Mouse (Mus musculus): Measurements from ENCODE around the gene Tmem150a. TPM values are rescaled to one million over a fixed set of nuclear protein-coding genes. Genes with fewer than 3 reads are reported as not detected.

Gene Tmem150a
- total RNA-seq (2021), result 10 to 100 TPM in 1 of 2 experiments, 1 to 10 TPM in 1; 8.5 to 11.9 TPM

DNA sequence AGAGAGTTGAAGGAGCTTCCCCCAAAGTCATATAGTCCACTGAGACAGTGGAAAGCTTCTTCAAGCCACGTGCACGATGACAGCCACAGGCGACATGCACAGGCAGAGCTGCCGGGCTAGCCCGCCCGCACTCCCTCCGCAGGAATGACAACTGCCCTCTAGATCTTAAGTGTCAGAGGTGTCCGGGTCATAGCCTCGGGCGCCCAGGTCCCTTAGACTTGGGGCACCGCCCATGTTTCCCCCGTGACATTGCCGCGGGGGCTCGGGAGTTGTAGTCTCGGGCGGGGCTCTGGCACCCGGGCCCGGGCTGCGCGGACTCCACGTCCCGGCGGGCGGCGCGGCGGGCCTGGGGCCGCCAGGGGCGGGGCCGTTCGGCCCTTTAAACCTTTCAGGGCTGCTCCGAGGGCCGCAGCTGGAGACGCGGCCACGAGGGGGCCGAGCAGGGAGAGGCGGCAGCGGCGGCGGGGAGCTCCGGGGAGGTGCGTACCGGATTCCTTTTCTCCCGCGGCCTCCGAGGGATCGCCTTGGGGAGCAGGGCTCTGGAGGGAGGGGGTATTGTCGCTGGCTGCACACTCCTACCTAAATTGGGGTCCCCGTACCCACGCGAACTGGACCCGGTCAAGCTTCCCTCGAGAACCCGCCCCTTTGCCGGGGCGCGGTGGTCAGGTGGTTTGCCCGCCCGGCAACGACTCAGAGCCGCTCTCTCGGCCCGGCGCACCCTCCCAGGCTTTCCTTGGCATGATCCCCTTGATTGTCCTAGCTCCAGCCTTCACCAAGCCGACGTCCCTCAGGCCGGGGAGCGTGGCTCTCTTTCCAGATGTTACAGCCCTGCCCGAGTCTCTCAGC is at the start of gene Tmem150a:
Gene Tmem150a (plus strand): TSS at position 382 of the 846 bp plus-strand sequence.
- DNase-seq (ENCODE audit: extremely low spot score in 1 of 2, low spot score in 1 of 2), result peak; percentile 62 to 65

DNA sequence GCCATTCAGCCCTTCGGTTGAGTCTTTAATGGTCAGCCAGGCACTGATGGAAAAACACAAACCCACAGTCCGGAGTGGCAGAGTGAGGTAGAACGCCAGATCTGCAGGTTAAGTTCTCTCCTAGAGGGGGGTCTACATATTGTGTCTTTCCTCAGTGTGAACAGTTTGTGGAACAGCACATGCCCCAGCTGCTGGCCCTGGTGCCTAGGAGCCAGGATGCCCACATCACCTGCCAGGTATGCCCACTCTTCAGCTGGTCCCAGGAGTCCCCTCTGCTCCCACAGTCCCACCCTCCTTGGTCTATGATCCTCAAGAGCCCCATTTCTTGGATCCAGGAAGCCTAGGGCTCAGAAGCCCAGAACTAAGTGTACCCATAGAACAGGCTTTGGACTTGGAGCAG is 43.0 kb upstream of the Tmem150a start:
- DNase-seq (ENCODE audit: extremely low spot score in 1 of 2, low spot score in 1 of 2), result no peak

DNA sequence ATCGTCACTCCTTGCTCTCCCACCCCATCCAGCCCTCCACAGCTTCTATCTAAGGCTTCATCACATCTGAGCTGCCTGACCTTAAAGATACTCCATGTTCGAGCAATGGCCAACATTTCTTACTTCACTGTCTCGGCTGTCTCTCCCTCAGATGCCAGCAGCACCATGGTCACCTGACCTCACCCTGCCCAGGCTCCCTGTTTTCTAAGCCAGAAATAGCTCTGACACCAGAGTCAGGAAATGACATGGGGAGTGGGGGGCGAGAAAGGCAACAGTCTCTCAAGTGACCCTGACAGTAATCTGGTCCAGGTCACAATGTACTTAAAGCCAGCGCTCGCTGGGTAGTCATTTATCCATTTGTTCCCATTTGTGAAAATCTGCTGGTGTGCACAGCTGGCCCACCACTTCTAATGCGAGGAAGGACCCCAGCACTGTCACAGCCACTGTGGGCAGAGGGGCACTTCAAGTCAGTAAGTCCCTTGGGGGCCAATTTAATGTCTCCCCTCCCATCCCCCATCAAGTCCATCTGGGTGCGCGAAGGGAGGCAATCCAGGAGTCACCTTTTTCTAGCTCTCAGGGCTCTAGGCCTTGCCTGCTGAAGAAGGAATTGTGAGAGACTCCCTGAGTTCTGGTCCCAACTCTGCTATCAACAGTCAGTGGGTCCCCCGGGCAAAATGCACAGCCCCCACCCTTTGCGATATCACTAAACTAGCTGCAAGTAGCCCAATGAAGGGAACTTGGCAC is 42.0 kb upstream of the Tmem150a start:
- DNase-seq (ENCODE audit: extremely low spot score in 1 of 2, low spot score in 1 of 2), result no peak

DNA sequence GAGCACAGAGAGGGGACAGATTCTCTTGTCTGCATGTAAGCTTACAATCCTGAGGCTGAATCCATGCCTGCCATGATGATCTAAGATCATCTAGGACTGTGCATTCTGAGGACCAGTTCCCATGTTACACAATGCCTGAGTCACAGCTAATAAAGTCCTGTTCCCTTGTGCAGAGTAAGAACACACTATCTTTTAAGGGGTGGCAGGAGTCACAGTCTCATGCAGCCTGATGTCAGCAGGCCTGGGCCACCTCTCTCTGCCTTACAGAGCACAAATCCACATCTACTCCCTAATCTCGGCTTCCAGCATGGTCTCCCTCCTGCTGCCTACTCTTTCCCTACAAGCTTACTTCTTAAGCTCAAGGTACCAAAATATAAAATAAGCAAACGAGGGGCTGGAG is 39.9 kb upstream of the Tmem150a start:
- DNase-seq (ENCODE audit: extremely low spot score in 1 of 2, low spot score in 1 of 2), result no peak

DNA sequence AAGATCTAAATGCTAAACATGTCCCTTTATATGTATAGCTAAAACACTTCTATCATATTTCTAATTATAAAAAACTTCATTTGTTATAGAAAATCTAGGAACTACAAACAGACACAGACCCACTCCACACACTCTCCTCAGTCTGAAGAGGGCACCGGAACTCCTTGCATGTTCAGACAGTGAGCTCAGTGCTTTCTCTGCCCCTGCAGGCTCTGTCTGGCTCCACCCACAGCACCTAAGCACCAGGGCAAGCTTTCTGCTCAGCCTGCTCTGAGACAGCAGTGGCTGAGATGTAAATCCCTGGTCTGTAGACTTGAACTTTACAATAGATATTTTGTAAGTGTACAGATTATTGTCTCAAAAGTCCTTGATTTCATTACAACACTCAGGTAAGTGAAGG is 39.2 kb upstream of the Tmem150a start:
- DNase-seq (ENCODE audit: extremely low spot score in 1 of 2, low spot score in 1 of 2), result no peak

DNA sequence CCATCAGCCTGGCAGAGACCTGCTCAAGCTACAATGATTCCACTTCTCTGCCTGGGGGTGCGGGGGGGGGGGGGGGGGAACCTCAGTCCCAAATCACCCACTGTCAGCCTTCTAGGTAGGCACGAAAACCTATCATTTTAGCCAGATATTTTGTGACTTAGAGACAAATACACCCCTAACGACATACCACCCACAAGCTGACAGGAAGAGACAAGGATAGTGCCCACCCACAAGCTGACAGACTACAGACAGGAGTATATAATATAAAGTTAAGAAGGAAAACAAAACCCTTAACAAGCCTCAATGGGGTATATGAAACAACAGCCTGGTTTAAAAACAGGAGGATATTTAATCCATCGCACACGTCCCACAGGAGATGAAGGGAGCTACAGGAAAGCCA is 36.8 kb upstream of the Tmem150a start:
- no peak for DNase-seq (ENCODE audit: extremely low spot score in 1 of 2, low spot score in 1 of 2)

DNA sequence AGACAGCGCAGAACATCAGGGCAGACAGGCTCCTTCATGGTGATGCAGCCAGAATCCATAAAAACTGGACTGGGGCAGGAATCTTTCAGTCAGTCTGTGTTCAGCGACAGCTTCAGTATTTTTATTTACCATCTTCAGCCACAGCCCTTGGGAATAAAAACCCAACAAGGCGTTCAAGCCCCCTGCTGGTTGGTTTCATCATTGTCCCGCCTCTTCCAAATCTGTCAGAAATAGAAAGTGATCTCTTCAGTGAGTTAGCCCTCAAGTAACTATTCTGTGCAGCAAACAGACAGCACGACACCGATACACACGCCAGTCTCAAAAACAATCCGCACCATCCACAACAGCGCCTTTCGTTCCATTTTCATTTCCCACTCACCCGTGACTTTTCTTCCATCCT is 36.2 kb upstream of the Tmem150a start:
- DNase-seq (ENCODE audit: extremely low spot score in 1 of 2, low spot score in 1 of 2), result peak; percentile 29 to 72

DNA sequence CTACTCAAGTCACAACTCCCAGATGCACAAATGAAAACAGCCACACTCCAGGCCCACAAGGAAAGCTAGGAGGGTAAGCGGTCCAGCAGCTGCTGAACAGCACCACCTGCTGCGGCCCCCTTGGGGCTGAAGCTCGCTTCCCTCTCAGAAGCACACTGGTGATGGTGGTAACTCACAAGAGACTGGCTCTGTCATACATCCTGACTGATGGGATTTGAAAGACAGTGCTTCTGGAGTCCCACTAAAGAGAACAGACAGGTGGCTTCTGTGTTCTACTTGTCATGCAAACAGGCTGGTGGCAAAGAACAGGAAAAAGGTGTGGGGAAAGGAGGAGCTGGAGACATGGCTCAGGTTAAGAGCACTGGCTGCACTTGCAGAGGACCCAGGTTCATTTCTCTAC is 32.3 kb upstream of the Tmem150a start:
- DNase-seq (ENCODE audit: extremely low spot score in 1 of 2, low spot score in 1 of 2), result no peak

DNA sequence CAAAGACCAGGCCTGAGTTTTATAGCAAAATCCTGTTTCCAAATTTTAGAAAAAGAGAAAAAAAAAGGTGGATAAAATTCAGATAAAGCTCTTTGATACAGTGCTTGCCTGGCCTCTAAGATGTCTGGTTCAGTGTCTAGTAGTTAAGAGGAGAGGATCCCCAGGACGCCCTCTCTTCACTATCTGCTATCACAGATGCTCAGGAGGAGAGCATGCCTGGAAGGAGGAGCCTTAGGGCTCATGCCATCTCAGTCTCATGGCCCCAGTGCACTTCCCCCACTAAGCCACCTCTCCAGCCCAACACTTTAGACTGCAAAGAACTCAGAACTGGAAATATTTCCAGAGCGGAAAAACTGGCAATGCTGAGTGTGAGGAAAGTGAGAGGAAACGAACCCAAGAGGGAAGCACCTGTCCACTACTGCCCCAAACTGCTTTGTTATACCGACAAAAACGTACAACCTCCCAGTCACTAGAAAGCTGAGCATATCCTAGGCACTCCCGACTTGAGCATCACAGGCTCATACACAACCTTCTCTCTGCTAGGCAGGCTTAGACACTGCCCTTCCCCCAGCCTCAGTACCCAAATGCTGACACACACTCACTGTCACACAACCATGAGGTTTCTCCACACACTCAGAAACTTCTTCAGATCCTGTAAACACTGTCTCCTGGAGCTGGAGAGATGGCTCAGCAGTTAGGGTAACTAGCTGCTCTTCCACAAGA is 31.3 kb upstream of the Tmem150a start:
- DNase-seq (ENCODE audit: extremely low spot score in 1 of 2, low spot score in 1 of 2), result no peak

DNA sequence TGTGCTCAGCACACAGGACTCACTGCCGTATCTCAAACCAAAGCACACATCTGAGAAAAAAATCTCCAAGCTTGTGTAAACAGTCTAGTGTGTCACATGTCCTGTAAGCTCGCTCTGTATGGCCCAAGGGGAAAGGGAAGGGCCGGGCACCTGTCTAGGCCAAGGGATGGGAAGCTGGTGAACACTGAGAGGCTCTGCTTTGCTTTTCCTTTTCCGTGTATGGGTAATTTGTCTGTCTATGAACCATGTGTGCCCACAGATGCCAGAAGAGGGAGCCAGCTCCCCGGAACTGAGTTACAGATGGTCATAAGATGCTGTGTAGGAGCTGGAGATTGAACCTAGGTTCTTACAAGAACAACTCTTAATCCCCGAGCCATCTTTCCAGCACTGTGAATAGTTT is 29.0 kb upstream of the Tmem150a start:
- peak in 1 of 2 experiments; percentile 21 for DNase-seq (ENCODE audit: extremely low spot score in 1 of 2, low spot score in 1 of 2)

DNA sequence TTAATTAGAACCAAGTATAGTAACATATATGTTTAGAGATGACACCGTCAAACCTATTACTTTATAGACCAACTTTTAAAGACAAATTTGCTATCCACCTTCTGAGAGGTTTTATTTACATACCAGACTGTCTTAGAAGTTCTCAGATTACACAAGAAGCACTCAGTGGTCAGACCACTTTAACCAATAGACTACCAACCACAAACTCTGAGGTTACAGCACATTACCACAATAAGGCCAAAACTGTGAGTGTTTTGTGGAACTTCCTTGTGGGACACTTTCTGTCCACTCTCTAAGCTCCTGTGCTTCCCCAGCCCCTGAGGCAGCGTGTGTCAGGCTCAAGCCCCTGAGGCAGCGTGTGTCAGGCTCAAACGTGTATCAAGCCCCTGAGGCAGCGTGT is 26.2 kb upstream of the Tmem150a start:
- DNase-seq (ENCODE audit: extremely low spot score in 1 of 2, low spot score in 1 of 2), result no peak

DNA sequence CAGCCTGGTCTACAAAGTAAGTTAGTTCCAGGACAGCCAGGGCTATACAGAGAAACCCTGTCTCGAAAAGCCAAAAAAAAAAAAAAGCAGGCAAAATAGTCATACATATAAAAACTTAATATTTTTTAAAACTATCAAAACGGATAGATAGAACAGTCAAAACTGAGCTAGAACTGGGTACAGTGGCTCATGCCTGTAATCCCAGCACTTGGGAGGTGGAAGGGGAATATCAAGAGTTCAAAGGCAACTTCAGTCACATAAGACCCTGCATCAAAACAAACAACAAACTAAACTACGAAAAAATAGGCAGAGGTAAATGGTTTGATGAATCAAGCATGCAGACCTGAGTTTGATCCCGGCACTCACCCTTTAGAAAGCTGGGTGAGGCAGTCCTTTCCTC is 25.1 kb upstream of the Tmem150a start:
- DNase-seq (ENCODE audit: extremely low spot score in 1 of 2, low spot score in 1 of 2), result no peak

DNA sequence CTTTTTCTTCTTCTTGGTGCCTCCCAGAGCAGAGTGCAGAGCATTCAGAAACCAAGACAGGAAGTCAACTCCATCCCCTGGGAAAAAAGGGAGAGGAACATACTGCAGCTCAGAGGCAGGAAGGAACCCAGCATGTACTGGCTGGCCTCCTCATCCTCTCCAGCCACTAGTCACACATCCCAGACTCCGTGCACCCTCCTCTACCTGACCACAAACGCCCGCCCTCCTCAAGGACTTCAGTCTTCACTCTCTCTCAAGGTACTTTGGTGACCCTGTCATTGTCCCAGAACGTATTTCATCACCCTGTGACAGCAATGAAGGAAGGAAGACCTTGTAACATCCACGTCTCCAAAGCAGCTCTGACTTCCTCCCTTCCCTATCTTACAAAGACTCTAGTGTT is 22.1 kb upstream of the Tmem150a start:
- no peak for DNase-seq (ENCODE audit: extremely low spot score in 1 of 2, low spot score in 1 of 2)

DNA sequence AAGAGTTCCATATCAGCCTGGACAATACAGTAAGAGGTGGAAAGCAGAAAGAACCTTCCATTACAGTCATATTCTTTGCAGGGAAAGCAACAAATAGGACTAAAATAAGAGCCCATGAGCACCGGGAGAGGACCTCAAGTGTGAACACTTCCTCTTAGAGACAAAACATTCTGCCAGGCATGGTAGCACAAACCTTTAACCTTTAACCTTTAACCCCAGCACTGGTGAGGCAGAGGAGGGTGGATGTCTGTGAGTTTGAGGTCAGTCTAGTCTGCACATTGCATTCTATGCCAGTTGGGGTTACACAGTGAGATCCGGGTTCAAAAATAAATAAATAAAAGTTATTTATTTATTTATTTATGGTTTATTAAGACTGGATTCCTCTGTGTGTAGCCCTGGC is 14.8 kb upstream of the Tmem150a start:
- DNase-seq (ENCODE audit: extremely low spot score in 1 of 2, low spot score in 1 of 2), result no peak

DNA sequence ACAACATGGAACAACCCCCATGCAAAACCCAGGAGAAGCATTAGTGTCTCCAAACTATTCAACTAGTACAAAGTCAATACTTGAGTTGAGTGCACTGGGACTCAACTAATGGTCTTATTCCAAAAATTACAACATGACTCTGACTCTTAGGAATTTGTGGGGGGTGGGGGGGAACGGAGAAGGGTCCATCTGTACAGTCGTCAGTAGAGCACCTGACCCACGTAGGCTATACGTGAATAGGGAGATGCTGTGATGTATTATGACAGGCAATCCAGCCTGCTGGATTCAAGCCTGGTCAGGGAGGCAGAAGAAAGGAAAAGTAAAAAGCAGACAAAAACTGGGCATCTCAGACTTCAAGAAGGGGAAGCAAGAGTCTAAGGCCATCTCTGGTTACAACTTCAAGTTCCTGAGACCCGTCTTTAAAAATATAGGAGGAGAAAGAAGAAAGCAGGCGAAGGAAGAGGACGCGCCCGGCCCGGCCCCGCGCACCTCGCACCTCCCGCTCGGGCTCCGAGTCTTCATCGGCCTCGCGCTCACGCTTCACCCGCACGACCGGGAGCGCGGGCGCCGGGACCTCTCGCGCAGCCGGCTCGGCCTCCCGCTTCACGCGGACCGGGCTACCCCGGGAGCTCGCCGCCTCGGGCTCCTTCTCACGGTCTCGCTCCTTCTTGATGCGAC is 10.7 kb upstream of the Tmem150a start:
- DNase-seq (ENCODE audit: extremely low spot score in 1 of 2, low spot score in 1 of 2), result no peak

DNA sequence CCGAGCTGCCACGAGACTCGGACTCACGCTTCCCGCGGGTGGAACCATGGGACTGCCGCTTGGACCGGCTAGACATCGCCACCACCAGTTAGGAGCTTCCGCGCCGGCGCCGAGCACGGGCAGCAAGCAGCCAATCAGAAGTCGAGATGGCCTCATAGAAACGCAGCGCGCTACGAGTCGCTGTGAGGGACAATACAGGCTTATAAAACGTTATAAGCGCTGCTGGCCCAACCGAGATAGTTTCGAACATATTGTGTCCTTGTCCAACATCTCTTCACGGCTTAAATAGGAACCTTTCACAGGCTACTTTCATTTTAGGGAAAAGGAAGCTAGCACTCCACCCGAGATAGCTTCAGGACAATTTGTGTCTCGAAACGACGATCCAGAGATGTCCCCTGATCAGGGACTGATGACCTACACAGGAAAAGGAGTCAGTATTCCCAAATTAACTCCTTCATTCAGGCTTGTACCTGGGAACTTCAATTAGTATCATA is 10.1 kb upstream of the Tmem150a start, which contains the start of gene Usp39:
Gene Usp39 (minus strand): TSS at position 111 of the 494 bp plus-strand sequence.
- peak; percentile 88 to 89 for DNase-seq (ENCODE audit: extremely low spot score in 1 of 2, low spot score in 1 of 2)

DNA sequence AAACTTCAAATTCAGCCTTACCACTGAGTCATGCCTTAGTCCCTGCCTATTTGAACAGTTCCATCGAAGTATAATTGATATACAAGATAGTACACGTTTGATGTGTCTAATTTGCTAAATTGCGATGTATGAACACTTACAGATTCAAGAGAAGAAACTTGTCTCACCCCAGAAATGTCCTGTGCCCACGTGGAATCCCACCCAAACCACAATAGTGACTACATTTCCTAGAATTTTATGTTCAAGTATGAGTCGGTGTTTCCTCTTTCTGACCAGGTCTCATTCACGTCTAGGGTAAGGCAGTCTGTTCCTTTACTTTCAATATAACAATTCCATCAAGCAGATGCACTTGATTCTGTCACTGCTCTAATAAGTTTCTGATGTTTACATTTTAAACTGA is 9.6 kb upstream of the Tmem150a start:
- DNase-seq (ENCODE audit: extremely low spot score in 1 of 2, low spot score in 1 of 2), result no peak

DNA sequence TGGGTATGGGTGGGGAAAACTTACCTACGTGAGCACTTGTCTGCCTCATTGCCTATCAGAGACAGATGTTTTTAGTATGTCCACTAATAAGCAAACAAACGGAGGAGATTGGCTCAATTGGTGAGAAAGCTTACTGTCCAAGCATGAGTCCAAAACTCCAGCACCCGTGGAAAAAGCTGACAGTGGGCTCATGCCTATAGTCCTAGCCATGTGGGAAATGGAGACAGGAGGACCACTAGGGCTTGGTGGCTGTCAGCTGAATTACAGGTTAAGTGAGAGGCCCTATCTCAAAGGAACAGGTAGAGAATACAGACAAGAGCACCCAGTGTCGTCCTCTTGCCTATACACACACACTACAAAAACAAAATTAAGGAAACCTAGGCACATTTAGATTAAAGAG is 9.0 kb upstream of the Tmem150a start:
- DNase-seq (ENCODE audit: extremely low spot score in 1 of 2, low spot score in 1 of 2), result no peak

DNA sequence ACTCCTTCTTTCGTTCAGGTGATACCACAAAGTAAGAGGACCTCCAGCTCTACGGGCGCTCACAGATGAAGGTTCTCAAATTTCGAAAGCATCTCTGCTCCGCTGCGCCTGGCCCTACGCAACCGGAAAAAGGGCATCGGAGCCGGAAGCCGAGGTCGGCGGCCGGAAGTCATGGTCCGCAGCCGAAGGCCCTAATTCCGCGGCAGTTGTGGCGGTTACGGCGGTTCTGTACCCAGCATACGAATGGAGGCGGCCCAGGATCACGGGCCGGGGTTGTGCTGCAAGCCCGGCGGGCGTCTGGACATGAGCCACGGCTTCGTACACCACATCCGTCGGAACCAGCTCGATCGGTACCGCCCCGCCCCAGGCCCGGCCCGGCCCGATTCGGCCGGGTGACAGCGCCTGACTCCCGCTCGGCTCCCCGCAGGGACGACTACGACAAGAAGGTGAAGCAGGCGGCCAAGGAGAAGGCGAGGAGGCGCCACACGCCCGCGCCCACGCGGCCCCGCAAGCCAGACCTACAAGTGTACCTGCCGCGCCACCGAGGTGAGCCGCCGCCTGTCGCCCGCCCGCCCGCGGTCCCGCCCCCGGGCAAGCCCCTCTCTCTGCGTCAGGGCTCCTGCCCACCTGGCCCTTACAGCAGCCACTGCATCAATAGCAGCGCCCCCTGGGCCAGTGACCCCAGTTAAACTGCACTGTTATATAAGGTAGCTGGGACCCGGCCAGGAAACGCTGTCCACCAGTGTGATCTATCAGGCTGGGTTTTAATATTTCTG is 7.9 kb upstream of the Tmem150a start, which contains the start of gene 0610030E20Rik:
Gene 0610030E20Rik (plus strand): TSS at position 152 of the 776 bp plus-strand sequence.
- peak; percentile 64 to 65 for DNase-seq (ENCODE audit: extremely low spot score in 1 of 2, low spot score in 1 of 2)

Measured in layer of hippocampus, postnatal 25 days (tissue).